Mouse (Mus musculus): ENCODE measurements around the gene Mrgprf. TPM values are rescaled to one million over a fixed set of nuclear protein-coding genes. Genes with fewer than 3 reads are reported as not detected.

The Mrgprf gene
- total RNA-seq (2014; fragmentation: Nextera tagmentation) (not detected in 2 replicates), total RNA-seq (2017) (not detected in 2 replicates)

DNA sequence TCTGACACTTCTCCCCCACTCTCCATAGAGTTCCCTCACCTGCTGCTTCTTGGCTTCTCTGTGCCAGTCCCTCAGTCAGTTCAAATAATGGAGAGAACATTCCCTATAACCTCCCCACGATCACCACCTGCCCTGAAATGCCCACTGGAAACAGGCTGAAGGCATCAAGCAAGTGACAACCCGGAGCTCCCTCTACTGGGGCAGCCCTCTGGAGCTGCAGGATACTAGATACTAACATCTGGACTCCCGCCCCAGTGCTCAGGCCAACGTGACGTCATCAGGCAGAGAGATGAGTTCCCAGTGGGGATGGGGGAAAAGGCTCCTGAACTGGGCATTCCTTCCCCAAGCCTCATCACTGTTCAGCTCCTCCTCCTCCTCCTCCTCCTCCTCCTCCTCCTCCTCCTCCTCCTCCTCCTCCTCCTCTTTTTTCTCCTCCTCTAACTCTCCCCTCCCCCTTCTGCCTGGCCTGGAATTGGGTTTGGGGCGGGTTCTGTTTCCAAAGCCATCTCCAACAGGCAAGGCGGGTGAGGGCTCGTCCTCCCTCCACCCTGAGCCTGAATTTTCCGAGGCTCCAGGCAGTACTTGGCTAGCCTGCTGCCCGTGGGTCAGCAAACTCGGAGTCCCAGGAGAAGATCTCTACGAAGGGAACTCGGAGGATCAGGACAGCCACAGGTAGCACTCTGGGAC, at the start of gene Mrgprf:
Mrgprf (plus strand) TSS at position 508 of the 687 bp plus-strand sequence.
- ATAC-seq (replicated peaks; ENCODE audit: low FRiP score, low TSS enrichment, poor library complexity, severe bottlenecking), result no peak

DNA sequence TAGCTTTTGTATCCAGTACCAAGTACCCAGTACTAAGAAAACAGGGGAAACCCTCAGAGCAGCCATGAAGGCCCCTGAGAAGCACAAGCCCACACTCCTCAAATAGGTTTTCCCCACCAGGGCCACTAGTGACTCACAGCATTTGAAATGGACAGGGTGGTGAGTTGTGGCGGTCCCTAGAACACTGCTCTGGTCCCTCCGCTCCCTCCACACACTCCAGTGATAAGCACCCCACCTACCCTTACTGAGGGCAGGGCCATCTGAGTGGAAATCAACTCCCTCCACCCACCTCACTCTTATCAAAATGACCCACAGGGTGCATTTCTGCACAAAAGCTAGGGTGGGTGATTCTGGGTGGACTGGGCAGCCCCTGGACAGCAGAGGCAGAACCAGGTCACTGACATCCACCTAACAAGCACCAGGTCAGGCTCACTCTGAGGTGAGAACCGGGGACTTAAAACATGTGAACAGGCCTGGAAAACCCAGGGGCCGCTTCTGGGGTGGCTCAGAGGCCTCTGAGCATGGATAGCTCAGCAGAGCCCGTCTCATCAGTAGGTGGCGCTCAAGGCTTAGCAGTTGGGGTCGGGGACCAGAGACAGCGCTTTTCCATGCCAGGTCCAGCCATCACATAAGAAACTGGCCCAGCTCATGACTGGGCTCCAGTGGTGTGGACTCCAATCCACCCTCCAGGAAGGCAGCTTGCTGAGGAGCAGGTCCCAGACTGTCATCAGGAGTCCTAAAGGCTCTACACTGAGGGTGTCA, 47.7 kb upstream of the Mrgprf start:
- ATAC-seq (replicated peaks; ENCODE audit: low FRiP score, low TSS enrichment, poor library complexity, severe bottlenecking), result peak; percentile 80

DNA sequence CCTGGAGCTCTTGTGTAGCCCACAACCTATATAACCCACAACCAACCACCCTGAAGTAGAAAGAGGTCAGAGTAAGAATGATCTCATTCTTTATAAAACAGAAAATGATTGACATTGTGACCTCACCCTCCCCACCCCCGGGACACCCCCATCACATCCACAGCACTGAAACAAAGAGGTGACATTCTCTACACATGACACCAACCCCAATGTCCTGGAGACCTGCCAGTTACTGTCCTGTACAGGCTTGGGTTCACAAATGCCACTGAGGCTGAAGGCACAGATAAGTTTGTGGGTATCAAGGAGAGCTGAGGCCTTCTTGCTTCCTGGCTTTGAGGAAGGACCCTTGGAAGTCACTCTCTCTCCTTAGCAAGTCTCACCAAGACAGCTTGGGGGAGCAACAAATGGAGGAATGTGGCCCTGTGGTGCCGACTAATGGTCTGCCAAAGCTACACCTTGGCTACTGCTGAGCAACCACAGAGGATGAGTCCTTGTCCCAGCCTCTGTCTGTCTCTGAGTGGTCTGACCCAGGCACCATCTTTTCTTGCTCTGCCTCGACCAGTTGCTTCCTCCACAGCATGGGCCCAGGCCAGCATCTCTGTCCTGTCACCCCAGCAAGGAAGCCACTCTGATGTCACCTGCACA, 46.5 kb upstream of the Mrgprf start:
- no peak for ATAC-seq (replicated peaks; ENCODE audit: low FRiP score, low TSS enrichment, poor library complexity, severe bottlenecking)

DNA sequence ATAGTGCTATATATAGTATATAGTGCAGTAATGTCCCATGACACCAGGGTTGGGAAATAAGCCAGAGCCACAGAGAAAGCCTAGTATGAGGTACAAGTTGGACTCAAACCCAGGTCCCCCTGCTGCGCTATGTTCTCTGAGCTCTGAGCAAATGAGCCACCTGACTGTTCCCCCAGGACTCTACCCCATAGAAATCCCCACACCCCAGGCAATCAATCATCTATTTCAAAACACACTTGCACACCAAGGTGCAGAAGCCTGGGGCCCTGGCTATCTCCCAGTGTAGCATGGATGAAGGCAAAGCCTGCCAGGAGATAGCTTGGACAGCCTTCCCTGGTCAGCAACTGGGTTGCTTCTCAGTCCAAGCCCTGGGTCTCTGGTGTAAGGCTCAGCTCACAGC, 44.5 kb upstream of the Mrgprf start:
- no peak for ATAC-seq (replicated peaks; ENCODE audit: low FRiP score, low TSS enrichment, poor library complexity, severe bottlenecking)

DNA sequence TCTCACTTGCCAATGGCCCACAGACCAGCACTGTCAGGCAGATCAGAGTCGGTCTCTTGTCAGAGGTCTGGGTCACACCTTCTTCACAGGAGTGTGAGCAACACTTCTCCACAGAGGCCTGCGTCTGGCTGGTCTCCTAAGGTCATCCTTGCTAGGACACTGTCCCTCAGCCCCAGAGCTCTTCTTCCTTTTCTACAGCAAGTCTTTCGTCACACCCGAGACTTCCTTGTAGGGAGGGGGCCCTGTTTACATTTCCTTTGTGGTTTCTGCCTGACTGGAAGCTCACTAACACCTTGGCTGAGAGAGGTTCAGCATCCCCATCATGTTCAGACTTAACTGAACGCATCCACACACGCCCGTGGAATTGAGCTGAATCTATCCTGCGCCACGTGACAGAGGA, 36.4 kb upstream of the Mrgprf start:
- no peak for ATAC-seq (replicated peaks; ENCODE audit: low FRiP score, low TSS enrichment, poor library complexity, severe bottlenecking)

DNA sequence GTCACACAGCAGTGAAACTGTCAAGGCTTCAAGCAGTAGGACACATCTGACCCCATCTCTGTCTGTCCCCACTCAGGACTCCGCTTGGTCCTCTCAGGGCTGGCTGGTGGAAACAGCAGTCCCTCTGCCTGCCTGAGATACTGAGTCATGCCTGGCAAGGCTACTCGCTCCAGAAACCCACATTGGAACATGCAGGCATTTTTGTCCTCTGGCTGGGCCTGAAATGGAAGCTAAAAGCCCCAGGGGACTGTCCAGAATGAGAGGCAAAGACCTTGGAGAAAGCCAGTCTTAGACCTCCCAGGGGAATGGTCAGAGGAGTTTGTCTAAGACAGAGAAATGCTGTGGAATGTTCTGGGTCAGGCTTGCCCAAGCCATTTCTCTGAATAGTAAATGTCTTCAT, 34.6 kb upstream of the Mrgprf start:
- ATAC-seq (replicated peaks; ENCODE audit: low FRiP score, low TSS enrichment, poor library complexity, severe bottlenecking), result no peak

DNA sequence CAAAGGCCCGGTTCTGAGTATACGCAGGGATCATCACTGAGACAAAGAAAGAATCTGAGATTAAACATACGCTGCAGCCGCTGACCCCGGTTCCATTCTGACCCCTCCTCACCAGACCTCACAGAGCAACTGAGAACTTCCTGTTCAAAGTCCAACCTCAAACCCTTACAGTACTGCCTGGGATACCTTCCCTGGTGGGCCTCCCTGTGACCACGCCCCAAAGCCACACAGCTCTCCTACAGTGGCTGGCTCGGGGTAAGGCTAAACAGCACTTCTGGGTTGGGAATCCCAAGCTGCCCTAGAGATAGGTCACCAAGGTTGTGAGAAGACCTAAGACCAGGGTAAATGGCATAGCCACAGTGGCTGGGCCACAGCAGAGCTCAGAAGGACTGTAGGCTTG, 31.7 kb upstream of the Mrgprf start:
- ATAC-seq (replicated peaks; ENCODE audit: low FRiP score, low TSS enrichment, poor library complexity, severe bottlenecking), result no peak

DNA sequence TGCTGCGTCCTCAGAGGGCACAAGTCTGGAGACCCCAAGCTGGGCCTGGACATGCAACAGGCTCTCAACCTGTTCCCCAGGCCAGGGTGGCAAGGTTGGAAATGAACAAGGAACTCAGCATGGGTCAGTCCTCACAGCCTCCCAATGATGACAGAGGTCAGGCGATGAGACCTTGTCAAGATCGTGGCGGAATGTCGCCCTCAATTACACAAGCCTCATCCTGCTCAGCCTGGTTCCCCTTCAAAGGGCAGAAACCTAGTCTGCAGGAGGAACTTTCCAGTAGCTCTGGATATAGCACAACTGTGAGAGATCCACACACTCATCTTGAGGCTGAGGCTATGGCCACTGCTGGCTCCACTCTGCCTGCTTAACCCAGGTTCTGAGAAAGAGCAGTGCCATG, 29.7 kb upstream of the Mrgprf start:
- ATAC-seq (replicated peaks; ENCODE audit: low FRiP score, low TSS enrichment, poor library complexity, severe bottlenecking), result no peak

DNA sequence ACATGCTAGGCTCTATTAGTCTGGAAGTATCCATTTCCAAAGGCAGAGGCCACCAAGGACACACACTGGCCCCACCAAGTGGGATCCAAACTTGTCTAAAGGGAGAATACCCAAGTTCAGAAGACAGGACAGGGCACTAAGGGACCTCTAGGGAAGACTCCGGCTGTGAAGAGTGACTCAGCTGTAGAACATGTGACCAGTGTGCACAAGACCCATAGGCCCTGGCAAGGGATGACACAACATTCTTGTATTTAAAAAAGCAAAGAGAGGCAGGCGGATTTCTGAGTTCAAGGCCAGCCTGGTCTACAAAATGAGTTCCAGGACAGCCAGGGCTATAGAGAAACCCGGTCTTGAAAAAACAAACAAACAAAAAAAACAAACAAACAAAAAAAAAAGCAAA, 25.1 kb upstream of the Mrgprf start:
- ATAC-seq (replicated peaks; ENCODE audit: low FRiP score, low TSS enrichment, poor library complexity, severe bottlenecking), result no peak

DNA sequence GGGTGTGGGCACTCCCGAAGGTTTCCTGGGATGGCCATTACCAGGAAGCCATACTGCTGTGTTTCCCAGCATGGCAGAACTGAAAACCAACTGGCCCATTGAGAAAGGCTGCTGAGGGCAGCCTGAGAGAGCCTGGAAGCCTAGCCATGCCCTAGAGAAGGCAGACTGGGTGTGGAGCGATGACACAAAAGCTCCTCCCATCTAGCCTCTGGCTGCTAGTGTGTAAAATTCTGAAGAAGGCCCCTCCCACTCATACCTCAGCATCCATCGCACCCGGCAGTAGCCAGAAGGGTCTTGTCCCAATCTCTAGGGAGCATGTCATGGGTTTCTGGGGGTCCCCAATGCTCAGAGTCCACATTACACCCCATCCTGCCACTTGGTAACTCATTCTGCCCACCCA, 19.2 kb upstream of the Mrgprf start:
- no peak for ATAC-seq (replicated peaks; ENCODE audit: low FRiP score, low TSS enrichment, poor library complexity, severe bottlenecking)

DNA sequence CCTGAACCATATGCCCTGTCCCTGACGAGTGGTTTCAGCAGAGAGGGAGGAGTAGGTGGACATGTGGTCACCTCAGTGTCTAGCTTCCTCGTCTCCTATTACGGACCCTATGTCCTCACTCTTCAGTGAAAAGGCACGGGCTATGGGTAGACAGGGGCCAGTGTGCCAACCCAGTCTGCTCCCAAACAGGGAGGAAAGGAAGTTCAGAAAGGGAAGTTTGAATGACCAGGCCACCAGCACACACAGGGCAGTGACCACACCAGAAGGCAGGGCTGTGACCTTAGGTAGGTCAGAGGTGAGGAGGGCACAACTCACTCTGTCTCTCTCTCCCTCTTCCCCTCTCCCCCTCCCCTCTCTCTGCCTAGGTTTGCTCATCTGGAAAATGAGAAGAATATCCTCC, 17.6 kb upstream of the Mrgprf start:
- no peak for ATAC-seq (replicated peaks; ENCODE audit: low FRiP score, low TSS enrichment, poor library complexity, severe bottlenecking)

DNA sequence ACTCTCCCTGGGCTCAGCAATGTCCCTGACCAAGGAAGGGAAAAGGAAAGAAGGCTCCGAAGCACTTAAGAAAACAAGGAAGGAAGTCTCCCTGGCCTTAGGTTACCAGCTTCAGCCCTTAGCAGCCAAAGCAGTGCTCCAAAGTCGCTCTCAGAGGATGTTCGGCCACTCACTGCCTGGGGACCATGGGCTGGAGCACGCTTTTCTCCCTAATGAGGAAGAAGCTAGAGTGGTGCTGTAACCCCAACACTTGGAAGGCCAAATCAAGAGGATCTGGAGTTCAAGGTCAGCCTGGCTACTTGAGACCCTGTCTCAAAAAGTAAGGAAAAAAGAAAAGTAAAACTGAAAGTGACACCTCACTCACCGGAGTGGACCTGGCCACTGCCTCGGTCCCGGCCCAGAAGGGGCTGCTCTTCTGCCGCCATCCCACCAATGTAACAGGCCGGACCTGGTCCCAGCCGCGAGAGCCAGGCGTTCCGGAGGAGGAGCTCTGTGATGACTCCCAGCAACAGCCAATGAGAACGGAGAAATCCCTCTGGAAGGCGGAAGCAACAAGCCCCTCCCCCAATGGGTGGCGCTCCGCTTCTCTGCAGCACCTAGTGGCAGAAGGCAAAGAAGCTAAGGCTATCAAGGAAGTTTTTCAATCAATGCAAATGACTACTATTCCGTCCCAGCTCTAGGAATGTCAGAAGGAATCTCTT, 17.0 kb upstream of the Mrgprf start, which contains the start of gene Tpcn2:
Tpcn2 (minus strand) TSS at position 525 of the 701 bp plus-strand sequence.
- peak; percentile 96 for ATAC-seq (replicated peaks; ENCODE audit: low FRiP score, low TSS enrichment, poor library complexity, severe bottlenecking)

DNA sequence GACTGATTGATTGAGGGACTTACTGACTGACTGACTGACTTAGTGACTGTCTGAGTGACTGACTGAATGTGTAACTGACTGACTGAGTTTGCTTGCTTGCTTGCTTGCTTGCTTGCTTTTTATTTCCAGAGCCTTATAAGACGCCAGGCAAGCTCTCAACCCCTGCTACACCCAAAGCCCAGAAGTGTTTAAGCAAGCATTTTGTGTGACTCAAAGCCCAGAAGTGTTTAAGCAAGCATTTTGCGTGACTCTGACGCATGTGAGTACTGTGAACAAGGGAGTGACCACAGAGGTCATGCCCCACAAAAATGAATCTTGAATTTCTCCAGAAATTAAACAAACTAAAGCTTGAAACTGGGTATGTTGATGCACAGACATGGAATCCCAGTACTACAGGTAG, 16.3 kb upstream of the Mrgprf start:
- ATAC-seq (replicated peaks; ENCODE audit: low FRiP score, low TSS enrichment, poor library complexity, severe bottlenecking), result no peak

DNA sequence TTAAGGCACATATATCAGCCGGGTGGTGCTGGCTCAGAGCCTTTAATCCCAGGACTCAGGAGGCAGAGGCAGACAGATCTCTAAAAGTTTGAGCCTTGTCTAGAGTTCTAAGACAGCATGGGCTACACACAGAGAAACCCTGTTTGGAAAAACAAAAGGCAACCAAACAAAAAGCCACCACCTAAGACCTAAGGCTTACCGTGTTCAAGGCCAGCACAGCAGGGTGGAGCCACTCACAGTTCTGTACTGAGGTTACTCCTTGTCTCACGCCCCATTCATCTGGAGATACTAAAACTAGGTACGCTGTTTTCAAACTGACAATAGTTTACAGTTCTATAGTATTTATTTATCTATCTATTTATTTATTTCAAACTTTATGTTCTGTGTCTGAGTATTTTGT, 15.2 kb upstream of the Mrgprf start:
- ATAC-seq (replicated peaks; ENCODE audit: low FRiP score, low TSS enrichment, poor library complexity, severe bottlenecking), result no peak

DNA sequence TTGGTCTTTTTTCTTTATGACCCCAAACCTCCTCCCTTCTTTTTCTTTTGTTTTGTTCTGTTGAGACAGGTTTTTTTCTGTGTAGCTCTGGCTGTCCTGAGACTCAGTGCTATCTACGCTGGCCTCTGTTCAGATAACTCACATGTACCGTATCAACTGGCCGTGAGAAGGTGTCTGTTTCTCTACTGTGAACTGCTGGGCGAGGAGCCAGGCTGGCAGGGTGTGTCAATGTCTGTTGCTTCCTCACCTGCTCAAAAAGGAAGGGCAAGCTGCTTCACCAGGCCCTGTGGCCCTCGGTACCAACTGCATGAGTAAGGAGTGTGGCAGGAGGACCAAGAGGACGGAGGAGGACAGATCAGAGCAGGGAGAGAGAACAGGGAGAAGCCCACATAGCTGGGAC, 13.2 kb upstream of the Mrgprf start:
- ATAC-seq (replicated peaks; ENCODE audit: low FRiP score, low TSS enrichment, poor library complexity, severe bottlenecking), result peak; percentile 64

DNA sequence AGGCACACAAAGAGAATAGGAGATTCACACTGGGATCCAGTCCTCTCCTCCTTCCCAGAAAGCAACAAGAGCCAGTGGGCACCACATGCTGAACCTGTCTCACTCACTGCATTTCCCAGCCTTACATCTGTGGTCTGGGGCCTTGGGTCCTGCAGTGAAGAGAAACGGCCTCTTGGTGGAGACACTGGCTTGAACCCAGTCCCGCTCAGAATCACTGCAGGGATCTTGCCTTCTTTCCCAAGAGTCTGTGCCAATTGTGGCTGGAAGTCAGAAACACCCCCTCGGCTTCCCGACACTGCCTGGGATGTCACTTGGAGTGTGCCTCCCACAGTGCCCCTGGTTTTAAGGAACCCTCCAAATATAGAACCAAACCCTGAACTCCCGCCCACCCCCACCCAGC, 11.3 kb upstream of the Mrgprf start:
- ATAC-seq (replicated peaks; ENCODE audit: low FRiP score, low TSS enrichment, poor library complexity, severe bottlenecking), result no peak

DNA sequence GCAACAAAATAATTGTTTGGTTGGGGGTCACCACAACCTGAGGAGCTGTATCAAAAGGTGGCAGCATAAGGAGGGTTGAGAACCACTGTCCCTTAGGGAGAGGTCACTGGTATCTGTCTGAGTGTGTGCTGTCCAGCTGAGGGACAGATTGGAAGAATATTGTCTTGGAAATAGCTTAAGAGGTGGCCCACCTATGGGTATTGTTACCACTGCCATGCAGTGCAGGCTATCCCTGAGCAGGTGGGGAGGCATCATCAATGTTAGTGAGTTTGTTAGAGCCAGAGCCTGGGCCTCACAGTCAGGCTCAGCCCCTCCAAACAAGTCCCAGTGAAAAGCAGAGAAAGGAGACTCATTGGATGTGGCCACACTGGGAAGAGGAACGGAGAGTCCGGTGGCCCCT, 8.8 kb upstream of the Mrgprf start:
- ATAC-seq (replicated peaks; ENCODE audit: low FRiP score, low TSS enrichment, poor library complexity, severe bottlenecking), result no peak

DNA sequence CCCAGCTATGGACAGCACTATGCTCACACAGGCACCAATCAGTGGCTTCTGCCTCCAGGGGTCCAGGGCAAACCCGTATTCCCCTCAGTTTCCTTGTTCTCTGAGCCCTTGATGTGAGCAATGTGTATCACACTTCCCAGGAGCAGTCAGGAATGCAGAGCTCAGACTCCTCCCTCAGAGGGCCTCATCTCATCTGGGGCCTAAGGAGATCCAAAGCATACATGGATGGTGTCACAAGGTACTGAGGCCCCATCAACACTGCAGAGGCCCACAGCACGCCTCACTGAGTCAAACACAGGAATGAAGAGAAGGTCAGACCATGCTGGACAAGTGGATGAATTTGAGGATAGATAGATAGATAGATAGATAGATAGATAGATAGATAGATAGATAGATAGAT, 7.9 kb upstream of the Mrgprf start:
- no peak for ATAC-seq (replicated peaks; ENCODE audit: low FRiP score, low TSS enrichment, poor library complexity, severe bottlenecking)

DNA sequence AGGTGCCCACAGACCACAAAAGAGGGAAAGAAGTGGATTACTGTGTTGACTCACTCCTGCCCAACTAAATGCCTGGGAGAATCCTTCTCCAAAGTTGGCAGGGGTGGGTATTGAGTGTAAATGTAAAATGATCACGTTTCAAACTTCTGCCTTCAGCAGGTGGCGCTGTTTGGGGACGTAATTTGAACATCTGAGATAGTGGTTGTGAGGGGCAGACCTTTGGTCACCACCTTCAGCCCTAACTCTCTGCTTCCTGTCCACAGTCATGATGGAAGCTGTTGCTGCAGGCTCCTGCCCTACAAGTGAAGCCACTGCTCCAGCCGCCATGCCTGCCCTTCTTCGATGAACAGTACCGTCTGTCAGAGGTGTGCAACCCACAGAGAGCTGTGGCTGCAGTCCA, 6.8 kb upstream of the Mrgprf start:
- no peak for ATAC-seq (replicated peaks; ENCODE audit: low FRiP score, low TSS enrichment, poor library complexity, severe bottlenecking)

All from megakaryocyte-erythroid progenitor cell, adult 5-6 weeks (primary cell).